Mouse (Mus musculus): ENCODE measurements around the gene Abca7. TPM values are rescaled to one million over a fixed set of nuclear protein-coding genes. Genes with fewer than 3 reads are reported as not detected.

Gene Abca7
- 15.1 and 17.4 TPM in 2 replicates for polyA plus RNA-seq (2012; rRNA removed; ENCODE audit: low replicate concordance)

DNA sequence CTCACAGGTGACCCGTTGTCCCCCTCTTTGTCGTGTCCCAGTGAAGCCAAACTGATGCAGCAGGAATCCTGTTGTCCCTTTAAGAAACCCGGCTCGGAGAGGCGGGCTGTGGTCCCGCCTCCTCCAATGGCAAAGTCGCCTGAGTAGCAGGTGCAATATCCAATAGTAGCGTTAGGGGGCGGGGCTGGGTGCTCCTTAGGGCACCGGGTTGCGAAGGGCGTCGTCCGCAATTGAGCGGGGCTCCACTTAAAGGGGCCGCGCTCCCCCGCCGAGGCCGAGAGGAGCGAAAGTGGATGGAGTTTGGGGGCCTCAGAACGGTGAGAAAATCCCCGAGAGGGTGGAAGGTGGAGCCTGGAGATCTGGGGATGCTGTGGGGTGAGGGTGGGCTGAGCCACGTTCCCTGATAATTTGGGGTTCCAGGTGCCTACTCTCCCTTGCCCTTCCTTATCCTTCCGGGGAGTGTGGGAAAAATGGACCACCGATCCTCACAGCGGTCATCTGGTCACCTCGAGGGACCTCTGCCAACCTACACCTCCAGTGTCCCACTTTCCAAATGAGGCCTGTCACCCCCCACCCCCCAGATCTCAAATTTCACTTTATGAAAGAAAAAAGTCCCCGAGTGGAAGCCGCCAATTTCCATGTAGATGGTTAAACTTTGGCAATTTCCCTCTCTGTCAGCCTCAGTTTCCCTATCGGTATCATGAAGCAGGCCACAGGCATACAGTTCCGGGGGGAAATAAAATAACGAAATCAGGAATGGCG is at the start of gene Abca7:
Abca7 (plus strand) TSS at position 223 of the 762 bp plus-strand sequence.

DNA sequence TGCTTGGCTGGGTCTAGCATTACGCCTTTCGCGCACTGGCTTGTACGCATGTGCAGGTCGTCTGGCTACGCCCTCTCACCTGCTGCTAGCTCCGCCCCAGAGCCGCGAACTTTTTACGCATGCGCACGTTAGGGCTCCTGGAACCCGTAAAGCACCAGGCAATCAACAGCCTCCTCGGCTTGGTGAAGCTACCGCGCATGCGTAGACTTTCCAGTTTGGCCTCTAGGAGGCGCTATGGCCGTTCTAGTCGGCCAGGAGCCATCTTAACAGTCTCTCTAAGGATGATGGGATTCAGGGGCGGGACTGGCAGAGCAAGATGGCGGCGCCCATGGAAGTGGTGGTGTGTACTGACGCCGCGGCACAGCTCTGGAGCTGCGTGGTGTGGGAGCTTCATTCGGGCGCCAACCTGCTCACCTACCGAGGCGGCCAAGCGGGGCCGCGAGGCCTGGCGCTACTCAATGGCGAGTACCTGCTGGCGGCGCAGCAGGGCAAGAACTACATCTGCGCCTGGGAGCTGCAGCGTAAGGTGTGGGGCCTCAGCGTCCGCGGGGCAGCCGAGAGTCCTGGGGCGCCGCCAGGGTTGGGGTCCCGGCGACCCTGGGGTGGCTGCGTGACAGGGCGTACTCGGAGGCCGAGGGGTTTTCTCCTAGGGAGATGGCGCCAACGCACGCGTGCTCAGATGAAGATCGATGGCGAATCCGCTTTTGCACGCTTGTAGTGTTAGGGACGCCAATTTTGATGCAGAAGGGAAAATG is 36.3 kb upstream of the Abca7 start, which contains the start of gene Wdr18:
Wdr18 (plus strand) TSS at position 306 of the 755 bp plus-strand sequence.

DNA sequence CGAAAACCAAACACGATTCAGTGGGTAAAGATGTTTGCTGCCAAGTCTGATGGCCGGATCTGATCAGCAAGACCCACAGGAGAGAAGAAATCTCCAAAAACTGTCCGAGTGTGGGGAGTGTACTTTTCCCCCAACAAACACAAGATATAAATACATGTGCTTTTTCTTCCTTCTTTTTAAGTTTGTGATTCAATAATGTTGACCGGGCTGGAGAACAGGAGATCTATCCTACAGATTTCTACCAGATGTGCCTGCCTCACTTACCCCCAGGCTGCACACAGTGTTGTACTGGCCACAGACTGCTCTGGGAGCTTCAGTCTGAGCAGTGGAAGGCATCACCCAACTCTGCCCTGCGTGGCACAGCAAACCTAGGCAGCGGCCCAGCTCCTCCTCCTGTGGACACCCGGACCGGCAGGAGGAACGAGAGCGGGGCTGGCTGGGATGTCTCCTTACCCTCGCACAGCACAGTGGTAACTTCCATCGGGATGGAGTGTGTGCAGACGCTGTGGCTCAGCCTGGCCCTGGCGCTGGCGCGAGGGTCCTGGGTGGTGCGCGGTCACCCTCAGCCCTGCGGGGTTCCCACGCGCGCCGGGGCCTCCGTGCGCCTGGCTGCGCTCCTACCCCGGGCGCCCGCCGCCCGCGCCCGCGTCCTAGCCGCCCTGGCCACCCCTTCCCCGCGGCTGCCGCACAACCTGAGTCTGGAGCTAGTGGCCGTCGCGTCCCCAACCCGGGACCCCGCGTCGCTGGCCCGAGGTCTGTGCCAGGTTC is 25.7 kb upstream of the Abca7 start, which contains the start of gene Grin3b:
Grin3b (plus strand) TSS at position 301 of the 768 bp plus-strand sequence.

DNA sequence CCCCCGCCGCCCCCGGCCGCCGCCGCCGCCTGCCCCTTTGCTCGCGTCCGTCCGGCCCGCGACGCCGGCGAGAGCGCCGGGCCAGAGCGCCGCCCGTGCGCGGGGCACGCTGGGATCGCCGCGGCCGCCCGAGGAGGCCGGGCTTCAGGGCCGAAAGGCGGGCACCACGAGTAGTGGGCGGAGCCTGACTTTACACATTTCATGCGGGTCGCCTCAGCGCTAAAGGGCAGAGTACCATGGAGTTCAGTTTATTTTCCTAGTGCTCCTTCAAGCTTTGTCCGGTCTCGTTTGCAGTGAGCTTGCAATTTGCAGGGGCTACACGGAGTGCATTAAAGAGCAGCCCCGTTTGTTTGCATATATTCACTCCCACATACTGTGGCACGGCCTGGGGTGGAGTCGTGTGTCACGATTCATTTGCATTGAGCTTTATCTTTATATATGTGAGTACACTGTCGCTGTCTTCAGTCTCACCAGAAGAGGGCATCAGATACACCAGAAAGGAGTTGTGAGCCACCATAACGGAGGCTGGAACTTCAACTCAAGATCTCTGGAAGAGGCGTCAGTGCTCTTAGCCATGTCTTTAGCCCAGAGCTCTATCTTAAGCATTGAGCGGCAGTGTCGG is 12.0 kb upstream of the Abca7 start, which contains the start of gene Tmem259:
Tmem259 (minus strand) TSS at position 136 of the 622 bp plus-strand sequence.

DNA sequence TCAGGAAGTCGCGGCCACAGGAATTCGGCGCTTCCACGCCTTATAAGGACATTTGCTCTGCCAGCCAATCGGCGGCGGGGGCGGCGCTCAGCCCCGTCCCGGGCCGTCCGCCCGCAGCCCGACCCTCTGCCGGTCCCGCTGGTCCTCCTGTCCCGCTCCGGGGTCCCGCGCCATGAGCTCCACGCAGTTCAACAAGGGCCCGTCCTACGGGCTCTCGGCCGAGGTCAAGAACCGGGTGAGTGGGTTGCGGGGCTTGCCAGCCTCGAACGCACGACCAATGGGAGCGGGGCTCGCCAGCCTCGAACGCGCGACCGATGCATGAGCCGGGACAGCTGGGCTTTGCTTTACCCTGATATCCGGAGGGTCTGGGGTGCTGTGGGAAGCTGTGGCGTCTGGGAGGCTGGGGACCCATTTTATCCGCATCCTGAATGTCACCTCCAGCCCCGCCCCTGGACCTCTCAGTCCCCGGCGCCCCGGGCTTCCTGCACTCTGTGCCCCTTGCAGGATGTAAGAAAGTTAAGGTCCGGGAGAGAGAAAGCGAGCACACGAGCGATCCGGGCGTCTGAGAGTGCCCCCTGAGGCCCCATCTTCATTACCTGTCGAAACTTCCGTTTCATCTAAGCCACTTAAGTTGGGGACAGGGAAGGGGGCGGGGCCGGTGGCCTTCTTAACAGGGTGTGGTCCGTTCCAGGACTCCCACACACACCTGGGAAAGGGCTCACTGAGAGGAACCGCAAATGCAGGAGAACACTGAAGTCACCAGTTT is 7.6 kb upstream of the Abca7 start, which contains the start of gene Cnn2:
Cnn2 (plus strand) TSS at position 79 of the 766 bp plus-strand sequence.

DNA sequence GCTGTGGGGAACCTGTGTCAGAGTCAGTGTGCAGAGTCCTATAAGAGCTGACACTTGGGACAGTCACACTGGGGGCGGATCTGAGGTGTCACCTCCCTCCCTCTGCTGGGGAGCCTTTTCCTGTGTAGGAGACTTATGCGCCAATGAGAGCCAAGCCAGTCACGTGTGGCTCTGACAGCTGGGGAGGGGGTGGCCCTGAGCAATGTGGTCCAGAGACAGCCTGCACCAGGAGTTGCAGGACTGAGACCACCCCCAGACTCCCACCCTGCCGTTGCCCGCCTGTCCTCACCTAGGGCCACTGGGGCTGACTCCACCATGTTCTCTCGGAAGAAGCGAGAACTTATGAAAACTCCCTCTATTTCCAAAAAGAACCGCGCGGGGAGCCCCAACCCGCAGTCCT is 20.2 kb downstream of the Abca7 start, which contains the start of gene Arhgap45:
Arhgap45 (plus strand) TSS at position 143 of the 400 bp plus-strand sequence.

DNA sequence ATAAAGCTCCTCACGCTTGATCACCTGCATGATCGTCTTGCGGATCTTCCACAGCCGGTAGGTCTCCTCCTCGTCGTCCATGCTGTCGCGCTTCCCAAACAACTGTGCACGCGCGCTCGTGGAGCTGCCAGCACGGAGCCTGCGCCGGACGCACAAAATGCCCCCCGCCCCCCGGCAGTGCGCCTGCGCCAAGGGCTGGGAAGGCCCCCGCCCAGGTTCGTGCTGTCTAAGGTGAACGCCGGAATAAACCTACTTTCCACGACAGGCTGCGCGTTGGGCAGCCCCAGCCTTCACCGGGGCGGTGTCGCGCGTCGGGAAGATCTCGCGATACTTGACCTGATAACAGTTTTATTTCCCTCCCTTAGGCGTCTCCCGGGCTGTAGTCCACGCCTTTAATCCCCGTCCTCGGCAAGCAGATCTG is 43.3 kb downstream of the Abca7 start, which contains the start of gene Polr2e:
Polr2e (minus strand) TSS at position 237 of the 421 bp plus-strand sequence.

DNA sequence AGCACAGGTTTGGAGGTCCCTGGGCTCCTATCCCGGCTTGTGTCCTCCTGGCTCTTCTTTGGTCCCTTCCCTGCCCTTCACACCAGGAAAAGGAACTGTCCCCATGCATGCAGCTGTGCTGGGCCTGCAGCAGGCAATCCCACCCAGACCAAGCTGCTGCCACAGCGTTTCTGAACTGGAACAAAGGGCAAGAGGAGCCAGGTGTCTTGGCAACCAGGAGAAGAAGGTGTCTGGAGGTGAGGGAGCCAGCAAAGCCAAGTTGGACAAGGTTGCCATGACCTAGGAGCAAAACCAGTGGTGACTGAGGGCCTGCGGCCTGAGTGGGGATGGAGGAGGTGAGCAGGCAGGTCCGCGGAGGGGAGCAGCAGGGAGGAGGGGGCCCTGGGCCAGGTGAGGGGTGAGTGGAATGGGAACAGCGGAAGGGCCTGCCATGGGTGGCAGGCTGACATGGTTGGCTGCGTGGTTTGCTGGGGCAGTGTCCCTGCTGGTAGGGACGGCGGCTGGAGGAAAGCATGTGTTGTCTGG is 50.8 kb downstream of the Abca7 start, which contains the start of gene Gpx4:
Gpx4 (plus strand) TSS at position 126 of the 525 bp plus-strand sequence.

Other genes starting within 250 kb of the Abca7 start
- gene Polrmt, start 249.9 kb upstream of the Abca7 start, polyA plus RNA-seq (2012; rRNA removed; ENCODE audit: low replicate concordance), result 53.4 and 66.9 TPM in 2 replicates
- 0.26 TPM in 1 of 2 replicates, not detected in the other for gene Fgf22, start 241.4 kb upstream of the Abca7 start, polyA plus RNA-seq (2012; rRNA removed; ENCODE audit: low replicate concordance)
- gene Rnf126, start 229.5 kb upstream of the Abca7 start, polyA plus RNA-seq (2012; rRNA removed; ENCODE audit: low replicate concordance), result 70.2 and 152 TPM in 2 replicates
- 48.7 and 48.9 TPM in 2 replicates for gene Fstl3, start 219.2 kb upstream of the Abca7 start, polyA plus RNA-seq (2012; rRNA removed; ENCODE audit: low replicate concordance)
- 0.17 and 0.19 TPM in 2 replicates for gene Prss57, start 205.5 kb upstream of the Abca7 start, polyA plus RNA-seq (2012; rRNA removed; ENCODE audit: low replicate concordance)
- 79.5 and 127 TPM in 2 replicates for gene Palm, start 202.9 kb upstream of the Abca7 start, polyA plus RNA-seq (2012; rRNA removed; ENCODE audit: low replicate concordance)
- gene Misp, start 175.5 kb upstream of the Abca7 start, polyA plus RNA-seq (2012; rRNA removed; ENCODE audit: low replicate concordance), result 0.53 and 9.3 TPM in 2 replicates
- 143 and 437 TPM in 2 replicates for gene Ptbp1, start 142.1 kb upstream of the Abca7 start, polyA plus RNA-seq (2012; rRNA removed; ENCODE audit: low replicate concordance)
- 9.6 and 15.2 TPM in 2 replicates for gene Prtn3, start 122.0 kb upstream of the Abca7 start, polyA plus RNA-seq (2012; rRNA removed; ENCODE audit: low replicate concordance)
- gene Plppr3, start 121.9 kb upstream of the Abca7 start, polyA plus RNA-seq (2012; rRNA removed; ENCODE audit: low replicate concordance), result 32.9 and 40.1 TPM in 2 replicates
- 1.6 and 3.3 TPM in 2 replicates for gene Elane, start 110.2 kb upstream of the Abca7 start, polyA plus RNA-seq (2012; rRNA removed; ENCODE audit: low replicate concordance)
- gene Cfd, start 105.6 kb upstream of the Abca7 start, polyA plus RNA-seq (2012; rRNA removed; ENCODE audit: low replicate concordance), result 21,080 and 31,020 TPM in 2 replicates
- 55.6 and 79.3 TPM in 2 replicates for gene Med16, start 87.6 kb upstream of the Abca7 start, polyA plus RNA-seq (2012; rRNA removed; ENCODE audit: low replicate concordance)
- not detected in 2 replicates for gene Gm26602, start 85.6 kb upstream of the Abca7 start, polyA plus RNA-seq (2012; rRNA removed; ENCODE audit: low replicate concordance)
- 9.9 and 10.5 TPM in 2 replicates for gene Kiss1r, start 79.5 kb upstream of the Abca7 start, polyA plus RNA-seq (2012; rRNA removed; ENCODE audit: low replicate concordance)
- 145 and 176 TPM in 2 replicates for gene R3hdm4, start 75.3 kb upstream of the Abca7 start, polyA plus RNA-seq (2012; rRNA removed; ENCODE audit: low replicate concordance)
- gene Arid3a, start 69.5 kb upstream of the Abca7 start, polyA plus RNA-seq (2012; rRNA removed; ENCODE audit: low replicate concordance), result 3.0 and 9.3 TPM in 2 replicates
- gene Wdr18, start 36.3 kb upstream of the Abca7 start, polyA plus RNA-seq (2012; rRNA removed; ENCODE audit: low replicate concordance), result 46.4 and 57.2 TPM in 2 replicates
- 0.10 and 0.13 TPM in 2 replicates for gene Grin3b, start 25.8 kb upstream of the Abca7 start, polyA plus RNA-seq (2012; rRNA removed; ENCODE audit: low replicate concordance)
- gene Tmem259, start 12.2 kb upstream of the Abca7 start, polyA plus RNA-seq (2012; rRNA removed; ENCODE audit: low replicate concordance), result 273 and 278 TPM in 2 replicates
- gene Cnn2, start 7.9 kb upstream of the Abca7 start, polyA plus RNA-seq (2012; rRNA removed; ENCODE audit: low replicate concordance), result 63.8 and 191 TPM in 2 replicates
- 32.7 and 52.3 TPM in 2 replicates for gene Arhgap45, start 20.2 kb downstream of the Abca7 start, polyA plus RNA-seq (2012; rRNA removed; ENCODE audit: low replicate concordance)
- gene Polr2e, start 43.3 kb downstream of the Abca7 start, polyA plus RNA-seq (2012; rRNA removed; ENCODE audit: low replicate concordance), result 154 and 220 TPM in 2 replicates
- 955 and 2,154 TPM in 2 replicates for gene Gpx4, start 50.7 kb downstream of the Abca7 start, polyA plus RNA-seq (2012; rRNA removed; ENCODE audit: low replicate concordance)
- 43.1 and 60.1 TPM in 2 replicates for gene Sbno2, start 109.1 kb downstream of the Abca7 start, polyA plus RNA-seq (2012; rRNA removed; ENCODE audit: low replicate concordance)
- gene Stk11, start 119.3 kb downstream of the Abca7 start, polyA plus RNA-seq (2012; rRNA removed; ENCODE audit: low replicate concordance), result 146 and 147 TPM in 2 replicates
- 840 and 867 TPM in 2 replicates for gene Atp5d, start 142.1 kb downstream of the Abca7 start, polyA plus RNA-seq (2012; rRNA removed; ENCODE audit: low replicate concordance)
- gene Cbarp, start 144.3 kb downstream of the Abca7 start, polyA plus RNA-seq (2012; rRNA removed; ENCODE audit: low replicate concordance), result 4.6 and 24.2 TPM in 2 replicates
- 26.8 and 79.7 TPM in 2 replicates for gene Midn, start 151.8 kb downstream of the Abca7 start, polyA plus RNA-seq (2012; rRNA removed; ENCODE audit: low replicate concordance)
- gene Cirbp, start 169.5 kb downstream of the Abca7 start, polyA plus RNA-seq (2012; rRNA removed; ENCODE audit: low replicate concordance), result 85.6 and 156 TPM in 2 replicates
- 11.8 and 12.1 TPM in 2 replicates for gene 1600002K03Rik, start 176.4 kb downstream of the Abca7 start, polyA plus RNA-seq (2012; rRNA removed; ENCODE audit: low replicate concordance)
- gene Efna2, start 183.0 kb downstream of the Abca7 start, polyA plus RNA-seq (2012; rRNA removed; ENCODE audit: low replicate concordance), result 5.8 and 12.4 TPM in 2 replicates
- 61.9 and 62.4 TPM in 2 replicates for gene Mum1, start 229.9 kb downstream of the Abca7 start, polyA plus RNA-seq (2012; rRNA removed; ENCODE audit: low replicate concordance)